Mouse (Mus musculus) embryonic facial prominence, embryonic 10.5 days (tissue): ENCODE measurements around the gene Pgp. TPM values are rescaled to one million over a fixed set of nuclear protein-coding genes. Genes with fewer than 3 reads are reported as not detected.
"Not testable (repeated sequence)": the region's sequence is repeated elsewhere in the genome, so short reads cannot be mapped to it uniquely, and the experiment has no call there.

Experiments used
- DNase-seq: peaks from one replicate; pipeline ENCODE4 v3.0.0-alpha.2; 2017; ENCODE audit warnings: low spot score
- H3K27ac ChIP-seq: fragments of 300-500 bp; sonication (generic); replicated peaks from 2 replicates; pipeline ENCODE4 v1.5.1; 2016; ENCODE audit warnings: mild to moderate bottlenecking
- H3K27me3 ChIP-seq: fragments of 300-500 bp; sonication (generic); replicated peaks from 2 replicates; pipeline ENCODE4 v1.6.1; 2016; ENCODE audit warnings: low read depth, mild to moderate bottlenecking; ENCODE audit not compliant: poor library complexity, severe bottlenecking
- H3K36me3 ChIP-seq: fragments of 300-500 bp; sonication (generic); replicated peaks from 2 replicates; pipeline ENCODE4 v1.6.1; 2016; ENCODE audit warnings: mild to moderate bottlenecking, moderate library complexity
- H3K4me1 ChIP-seq: fragments of 300-500 bp; sonication (generic); 2 replicates; pipeline ENCODE4 v1.6.1; 2016
- H3K4me3 ChIP-seq: fragments of 300-500 bp; sonication (generic); 2 replicates; pipeline ENCODE4 v1.5.1; 2016; ENCODE audit warnings: mild to moderate bottlenecking, moderate library complexity
- H3K9me3 ChIP-seq: fragments of 300-500 bp; sonication (generic); 2 replicates; pipeline ENCODE4 v1.6.1; 2016; ENCODE audit warnings: mild to moderate bottlenecking
- WGBS: fragments of 180-500 bp; shearing (Covaris S2); methylation state at CpG from one replicate; pipeline ENCODE4 v1.1.7; 2016; 5-methylcytosine and 5-hydroxymethylcytosine counted together
- polyA plus RNA-seq: library from polyadenylated mRNA; unstranded; fragments of >200 nt; fragmentation: Nextera tagmentation; extraction: Ambion mirVana; gene quantifications from 2 replicates; pipeline ENCODE4 v1.2.1, GENCODE M21; 2016

Gene Pgp
- polyA plus RNA-seq, result 71.0 and 72.8 TPM in 2 replicates

- H3K36me3 ChIP-seq, result peaks cover 32% of the 10 kb centered on the region
- peak within 1 kb of the TSS; percentile 92 for H3K27ac ChIP-seq
- DNase-seq, result peak; percentile 99
- WGBS, result under 1% methylated on average over 75 of the region's 75 CpGs
- no peaks in the 10 kb centered on the region for H3K27me3 ChIP-seq
- H3K4me3 ChIP-seq, result peak within 1 kb of the TSS; percentile 91
- H3K4me1 ChIP-seq, result peaks cover 44% of the 10 kb centered on the region
- H3K9me3 ChIP-seq, result no peaks in the 10 kb centered on the region
These were observed at the start of gene Pgp, which contains the start of gene E4f1 for GRCm38 (mm10) chr17:24469910-24470602. Pgp (plus strand) TSS chr17:24470392. E4f1 (minus strand) TSS chr17:24470313.

GRCm38 (mm10) chr17:24423114-24423513, 47.1 kb upstream of the Pgp start:
- H3K27ac ChIP-seq, result no peak overlapping the region
- no peaks in the 10 kb centered on the region for H3K9me3 ChIP-seq
- no peak for DNase-seq
- 94% methylated on average over 4 of the region's 4 CpGs for WGBS
- no peaks in the 10 kb centered on the region for H3K27me3 ChIP-seq
- no peak overlapping the region for H3K4me3 ChIP-seq
- peaks cover 80% of the 10 kb centered on the region for H3K36me3 ChIP-seq
- peaks cover 12% of the 10 kb centered on the region for H3K4me1 ChIP-seq

DNA sequence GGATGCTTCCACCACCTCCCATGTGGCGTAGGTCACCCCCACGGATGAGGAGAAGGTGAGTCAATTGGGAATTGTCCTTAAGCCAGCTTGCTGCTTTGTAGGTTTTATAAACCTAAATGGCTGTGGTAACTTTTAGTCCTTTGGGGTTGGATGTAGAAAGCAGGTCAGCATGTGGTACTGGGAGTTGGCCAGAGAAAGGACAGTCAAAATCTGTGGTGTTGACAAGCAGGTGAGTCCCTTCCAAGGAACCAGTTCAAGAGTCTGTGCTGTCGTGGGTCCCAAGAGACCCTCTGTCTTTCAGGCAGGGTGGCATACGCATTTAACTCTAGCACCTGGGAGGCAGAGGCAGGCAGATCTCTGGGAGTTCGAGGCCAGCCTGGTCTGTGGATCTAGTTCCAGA, 45.7 kb upstream of the Pgp start:
- Histone ChIP-seq H3K27me3 (no peaks in the 10 kb centered on the region), H3K9me3 (no peaks in the 10 kb centered on the region), H3K27ac (no peak overlapping the region), H3K4me1 (peaks cover 12% of the 10 kb centered on the region), H3K36me3 (peaks cover 70% of the 10 kb centered on the region), H3K4me3 (no peak overlapping the region)
- DNase-seq, result no peak
- WGBS, result 88% methylated on average over 5 of the region's 5 CpGs

GRCm38 (mm10) chr17:24425326-24425725, 44.9 kb upstream of the Pgp start:
- WGBS, result 91% methylated on average over 6 of the region's 8 CpGs
- H3K4me3 ChIP-seq, H3K27ac ChIP-seq, H3K9me3 ChIP-seq, DNase-seq, H3K27me3 ChIP-seq: not testable (repeated sequence)
- H3K36me3 ChIP-seq, result peaks cover 70% of the 10 kb centered on the region
- H3K4me1 ChIP-seq, result peaks cover 12% of the 10 kb centered on the region

DNA sequence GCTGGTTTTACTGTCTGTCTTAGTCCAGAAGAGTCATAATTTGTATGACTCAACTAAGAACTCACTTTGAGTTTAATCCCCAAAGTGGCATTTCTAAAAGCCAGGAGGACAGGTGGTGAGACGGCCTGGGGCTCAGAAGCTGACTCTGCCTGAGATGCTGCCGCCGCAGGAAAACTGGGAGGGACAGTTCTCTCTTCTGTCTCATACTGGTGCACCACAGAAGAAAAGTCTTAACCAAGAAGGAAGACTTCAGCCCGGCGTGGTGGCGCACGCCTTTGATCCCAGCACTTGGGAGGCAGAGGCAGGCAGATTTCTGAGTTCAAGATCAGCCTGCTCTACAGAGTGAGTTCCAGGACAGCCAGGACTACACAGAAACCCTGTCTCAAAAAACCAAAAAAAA, 44.3 kb upstream of the Pgp start:
- peaks cover 12% of the 10 kb centered on the region for H3K4me1 ChIP-seq
- H3K36me3 ChIP-seq, result peaks cover 70% of the 10 kb centered on the region
- no peaks in the 10 kb centered on the region for H3K27me3 ChIP-seq
- peak overlapping the region; percentile 81; the same call in 1 of the 2 replicates for H3K4me3 ChIP-seq
- no peak for DNase-seq
- no peaks in the 10 kb centered on the region for H3K9me3 ChIP-seq
- no peak overlapping the region for H3K27ac ChIP-seq
- WGBS, result 89% methylated on average over 7 of the region's 7 CpGs

GRCm38 (mm10) chr17:24426471-24427169, 43.6 kb upstream of the Pgp start, which contains the start of gene Eci1:
Eci1 (plus strand) TSS chr17:24426641.
- peaks cover 12% of the 10 kb centered on the region for H3K4me1 ChIP-seq

DNA sequence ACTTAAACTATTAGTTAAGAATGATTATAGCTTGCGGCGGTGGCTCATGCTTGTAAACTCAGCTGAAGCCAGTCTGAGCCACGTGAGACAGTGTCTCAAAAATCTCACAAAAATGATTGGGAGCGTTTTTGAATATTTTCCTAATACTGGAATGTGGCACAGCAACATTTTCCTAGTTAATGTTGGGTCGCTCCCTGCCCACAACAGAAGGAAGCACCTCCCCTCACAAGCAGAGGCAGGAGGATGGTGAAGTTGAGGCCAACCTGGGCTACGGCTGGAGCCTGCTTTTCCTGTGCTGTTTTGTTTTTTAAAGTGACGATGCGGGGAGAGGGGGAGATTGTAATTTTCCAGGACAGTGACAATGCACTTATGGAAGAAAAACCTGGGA, 43.0 kb upstream of the Pgp start:
- peak overlapping the region; percentile 81 for H3K4me3 ChIP-seq
- peak overlapping the region; percentile 97 for H3K27ac ChIP-seq
- 11% methylated on average over 8 of the region's 8 CpGs for WGBS
- no peaks in the 10 kb centered on the region for H3K9me3 ChIP-seq
- DNase-seq, result peak; percentile 37
- H3K27me3 ChIP-seq, result no peaks in the 10 kb centered on the region
- H3K36me3 ChIP-seq, result peaks cover 63% of the 10 kb centered on the region
- H3K4me1 ChIP-seq, result peaks cover 12% of the 10 kb centered on the region

More at GRCm38 (mm10) chr17:24426471-24427169, 43.6 kb upstream of the Pgp start, which contains the start of gene Eci1:
- no peaks in the 10 kb centered on the region for H3K9me3 ChIP-seq
- WGBS, result under 1% methylated on average over 48 of the region's 48 CpGs
- H3K27ac ChIP-seq, result peak within 1 kb of the TSS; percentile 97
- H3K27me3 ChIP-seq, result no peaks in the 10 kb centered on the region
- H3K4me3 ChIP-seq, result peak within 1 kb of the TSS; percentile 81
- DNase-seq, result peak; percentile 95
- H3K36me3 ChIP-seq, result peaks cover 65% of the 10 kb centered on the region

DNA sequence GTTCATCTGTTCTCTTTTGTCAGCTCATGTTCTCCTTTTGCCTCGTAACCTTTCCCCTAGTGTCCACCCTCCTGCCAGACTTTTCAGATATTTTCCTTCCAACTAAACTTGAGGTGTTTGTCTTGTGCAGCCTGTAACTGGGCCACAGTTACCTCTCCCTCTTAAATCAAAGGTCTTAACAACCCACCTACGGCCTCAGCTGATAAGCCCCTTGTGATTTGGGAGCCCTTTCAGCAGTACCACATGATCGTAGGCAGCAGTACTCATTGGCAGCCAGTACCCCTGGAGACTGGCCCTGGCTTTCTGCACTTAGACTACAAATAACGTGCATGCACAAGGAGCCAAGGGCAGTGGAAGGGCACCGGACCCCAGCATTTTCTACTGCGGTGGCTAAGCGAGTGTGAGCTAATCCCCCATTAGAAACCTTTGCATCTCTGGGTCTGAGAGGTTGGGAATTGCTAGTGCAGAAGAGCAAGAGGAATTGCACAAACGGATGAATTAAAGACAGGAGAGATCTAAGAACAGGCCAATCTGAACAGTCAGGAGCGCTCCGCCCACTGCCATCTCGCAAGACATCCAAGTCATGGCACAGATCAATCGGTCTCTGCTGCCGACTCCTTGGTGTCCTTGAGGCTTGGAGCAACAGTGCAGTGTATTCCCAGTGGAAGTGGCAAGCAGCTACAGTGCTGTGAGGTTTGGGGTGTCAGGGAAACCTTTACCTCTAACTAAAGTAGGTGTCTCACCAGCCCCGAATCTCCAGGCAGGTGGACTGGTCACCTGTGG, 40.8 kb upstream of the Pgp start:
- no peaks in the 10 kb centered on the region for H3K9me3 ChIP-seq
- 88% methylated on average over 14 of the region's 14 CpGs for WGBS
- 0 out of 2 replicates have a peak overlapping the region, but pooled peaks have one; percentile 8 for H3K4me3 ChIP-seq
- H3K27me3 ChIP-seq, result no peaks in the 10 kb centered on the region
- peaks cover 12% of the 10 kb centered on the region for H3K4me1 ChIP-seq
- H3K27ac ChIP-seq, result no peak overlapping the region
- H3K36me3 ChIP-seq, result peaks cover 62% of the 10 kb centered on the region
- no peak for DNase-seq

DNA sequence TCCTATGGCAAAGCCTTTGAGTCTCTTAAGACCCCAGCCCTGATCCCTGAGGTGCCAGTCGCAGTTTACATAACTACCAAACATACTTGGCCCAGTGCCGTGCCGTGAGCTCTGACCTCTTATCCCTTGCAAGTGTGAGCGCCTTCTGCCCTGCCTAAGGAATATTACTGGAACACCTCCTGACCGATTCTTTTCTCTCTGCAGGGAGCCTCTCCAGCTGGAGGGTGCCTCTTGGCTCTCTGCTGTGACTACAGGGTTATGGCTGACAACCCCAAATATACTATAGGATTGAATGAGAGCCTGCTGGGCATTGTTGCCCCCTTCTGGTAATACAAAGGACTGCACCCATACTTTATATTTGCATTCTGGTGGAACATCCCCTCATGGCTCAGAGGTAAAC, 33.2 kb upstream of the Pgp start:
- no peaks in the 10 kb centered on the region for H3K4me1 ChIP-seq
- no peak overlapping the region for H3K4me3 ChIP-seq
- DNase-seq, result peak; percentile 24
- peaks cover 96% of the 10 kb centered on the region for H3K36me3 ChIP-seq
- no peak overlapping the region for H3K27ac ChIP-seq
- H3K9me3 ChIP-seq, result no peaks in the 10 kb centered on the region
- 76% methylated on average over 5 of the region's 5 CpGs for WGBS
- H3K27me3 ChIP-seq, result no peaks in the 10 kb centered on the region

GRCm38 (mm10) chr17:24440377-24440776, 29.8 kb upstream of the Pgp start:
- no peaks in the 10 kb centered on the region for H3K9me3 ChIP-seq
- no peak for DNase-seq
- WGBS, result 91% methylated on average over 8 of the region's 8 CpGs
- no peaks in the 10 kb centered on the region for H3K4me1 ChIP-seq
- H3K27me3 ChIP-seq, result no peaks in the 10 kb centered on the region
- no peak overlapping the region for H3K4me3 ChIP-seq
- H3K36me3 ChIP-seq, result peaks cover 99% of the 10 kb centered on the region
- no peak overlapping the region for H3K27ac ChIP-seq

- Histone ChIP-seq H3K4me1 (no peaks in the 10 kb centered on the region), H3K27ac (no peak overlapping the region), H3K27me3 (no peaks in the 10 kb centered on the region), H3K9me3 (no peaks in the 10 kb centered on the region), H3K36me3 (peaks cover 99% of the 10 kb centered on the region), H3K4me3 (no peak overlapping the region)
- WGBS, result 57% methylated on average over 2 of the region's 2 CpGs
- no peak for DNase-seq
These were observed 29.0 kb upstream of the Pgp start for GRCm38 (mm10) chr17:24441148-24441547.

DNA sequence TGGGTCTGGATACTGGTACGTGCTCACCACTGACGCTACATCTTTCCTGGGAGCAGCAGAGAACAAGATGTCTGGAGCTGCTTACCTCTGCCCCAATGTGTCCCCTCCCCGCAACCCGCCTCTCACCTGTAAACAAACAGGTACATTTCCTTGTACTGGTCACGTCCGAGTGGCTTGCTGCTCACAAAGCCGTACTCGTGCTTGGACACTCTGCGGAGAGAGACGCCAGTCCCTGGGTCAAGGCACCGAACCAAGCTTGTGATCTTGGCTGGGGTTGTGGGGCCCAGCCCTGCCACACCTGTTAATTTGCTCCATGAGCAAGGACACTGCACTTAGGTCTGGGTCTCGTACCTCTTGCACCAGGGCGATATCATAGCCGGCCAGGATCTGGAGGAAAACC, 28.1 kb upstream of the Pgp start:
- Histone ChIP-seq H3K9me3 (no peaks in the 10 kb centered on the region), H3K36me3 (peaks cover 100% of the 10 kb centered on the region), H3K4me3 (no peak overlapping the region), H3K27me3 (no peaks in the 10 kb centered on the region), H3K27ac (no peak overlapping the region), H3K4me1 (no peaks in the 10 kb centered on the region)
- 90% methylated on average over 14 of the region's 14 CpGs for WGBS
- no peak for DNase-seq
